Mouse (Mus musculus) embryonic facial prominence, embryonic 14.5 days (tissue): Measurements from ENCODE around the gene Ap1m2. TPM values are rescaled to one million over a fixed set of nuclear protein-coding genes. Genes with fewer than 3 reads are reported as not detected.

Experiments
- ATAC-seq: fragments of 200-750 bp; cut with Nextera tagmentation; 2 replicates; pipeline ENCODE4 v1.8.0; 2017; ENCODE audit warnings: low read depth, moderate number of reproducible peaks, moderate TSS enrichment
- DNase-seq: peaks from one replicate; pipeline ENCODE4 v3.0.0-alpha.2; 2015; ENCODE audit warnings: low spot score
- H3K27ac ChIP-seq: fragments of 300-500 bp; sonication (generic); replicated peaks from 2 replicates; pipeline ENCODE4 v1.5.1; 2014; ENCODE audit warnings: low read depth, mild to moderate bottlenecking, low read length, moderate library complexity
- H3K27me3 ChIP-seq: fragments of 300-500 bp; sonication (generic); replicated peaks from 2 replicates; pipeline ENCODE4 v1.6.1; 2014; ENCODE audit warnings: low read length; ENCODE audit not compliant: control insufficient read depth, insufficient read depth
- H3K36me3 ChIP-seq: fragments of 300-500 bp; sonication (generic); 2 replicates; pipeline ENCODE4 v1.6.1; 2014; ENCODE audit warnings: low read length, mixed read lengths; ENCODE audit not compliant: control insufficient read depth, insufficient read depth
- H3K4me1 ChIP-seq: fragments of 300-500 bp; sonication (generic); 2 replicates; pipeline ENCODE4 v1.6.1; 2014; ENCODE audit warnings: antibody characterized with exemption, low read length; ENCODE audit not compliant: control insufficient read depth, insufficient read depth
- H3K4me2 ChIP-seq: fragments of 300-500 bp; sonication (generic); 2 replicates; pipeline ENCODE4 v1.6.1; 2014; ENCODE audit warnings: low read depth, mild to moderate bottlenecking, low read length, moderate library complexity, mixed read lengths
- H3K4me3 ChIP-seq: fragments of 300-500 bp; sonication (generic); 2 replicates; pipeline ENCODE4 v1.5.1; 2014; ENCODE audit warnings: low read depth, mild to moderate bottlenecking, low read length
- H3K9ac ChIP-seq: fragments of 300-500 bp; sonication (generic); 2 replicates; pipeline ENCODE4 v1.6.1; 2014; ENCODE audit warnings: low read depth, mild to moderate bottlenecking, low read length, moderate library complexity, mixed read lengths
- H3K9me3 ChIP-seq: fragments of 300-500 bp; sonication (generic); 2 replicates; pipeline ENCODE4 v1.6.1; 2016; ENCODE audit warnings: low read length; ENCODE audit not compliant: control insufficient read depth
- WGBS: fragments of 180-500 bp; shearing (Covaris S2); extraction: QIAGEN DNeasy Blood & Tissue Kit; methylation state at CpG from one replicate; pipeline ENCODE4 v1.1.7; 2014; 5-methylcytosine and 5-hydroxymethylcytosine counted together
- polyA plus RNA-seq: library from polyadenylated mRNA; unstranded; fragments of >200 nt; fragmentation: Nextera tagmentation; extraction: Ambion mirVana; gene quantifications from 2 replicates; pipeline ENCODE4 v1.2.1, GENCODE M21; 2014

Gene Ap1m2
- polyA plus RNA-seq, 1 experiment from 2014 or later, result 20.8 TPM

DNA sequence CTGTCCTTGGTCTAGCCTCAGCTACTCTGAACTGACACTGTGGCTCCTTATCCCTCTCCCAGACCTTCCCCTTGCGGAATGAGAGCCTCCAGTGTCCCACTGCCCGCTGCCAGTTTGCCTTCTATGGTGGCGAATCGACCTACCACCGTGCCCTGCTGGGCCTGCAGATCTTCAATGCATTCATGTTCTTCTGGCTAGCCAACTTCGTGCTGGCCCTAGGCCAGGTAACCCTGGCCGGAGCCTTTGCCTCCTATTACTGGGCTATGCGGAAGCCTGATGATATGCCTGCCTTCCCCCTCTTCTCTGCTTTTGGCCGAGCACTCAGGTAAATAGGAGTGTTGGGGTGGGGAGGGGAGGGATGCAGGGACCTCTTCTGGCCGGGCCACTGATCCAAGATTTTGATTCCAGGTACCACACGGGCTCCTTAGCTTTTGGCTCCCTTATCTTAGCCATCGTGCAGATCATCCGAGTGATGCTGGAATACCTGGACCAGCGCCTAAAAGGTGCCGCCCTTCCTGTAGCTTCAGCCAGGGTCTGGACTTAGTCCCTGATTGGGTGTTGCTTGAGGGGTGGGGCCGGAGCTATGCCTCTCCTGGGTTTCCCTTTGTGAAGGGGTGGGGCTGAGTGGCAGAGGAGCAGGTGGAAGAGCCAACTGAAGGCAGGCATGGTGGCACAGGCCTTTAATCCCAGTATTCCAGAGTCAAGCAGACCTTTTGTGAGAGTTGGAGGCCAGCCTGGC, 34.7 kb upstream of the Ap1m2 start:
- 73% methylated on average over 16 of the region's 16 CpGs for WGBS

DNA sequence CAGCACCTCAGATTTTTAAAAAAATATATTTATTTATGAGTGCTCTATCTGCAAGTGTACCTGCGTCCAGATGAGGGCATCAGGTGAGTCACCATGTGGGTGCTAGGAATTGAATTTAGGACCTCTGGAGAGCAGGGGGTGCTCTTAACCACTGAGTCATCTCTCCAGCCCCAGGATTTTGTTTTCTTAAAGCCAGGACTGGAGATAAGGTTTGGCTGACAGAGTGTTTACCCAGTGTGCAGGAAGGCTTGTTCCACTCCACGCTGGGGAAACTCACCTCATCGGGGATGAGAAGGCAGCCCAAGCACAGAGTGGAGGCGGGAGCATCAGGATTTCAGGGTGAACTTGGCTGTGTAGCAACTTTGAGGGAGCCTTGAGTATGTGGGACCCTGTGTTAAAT, 28.3 kb upstream of the Ap1m2 start:
- Histone ChIP-seq H3K4me1 (no peaks in the 10 kb centered on the region; the same call in 1 of the 2 replicates), H3K4me3 (no peak overlapping the region), H3K27ac (no peak overlapping the region), H3K4me2 (no peak overlapping the region), H3K9me3 (no peaks in the 10 kb centered on the region), H3K36me3 (peaks cover 50% of the 10 kb centered on the region), H3K27me3 (no peaks in the 10 kb centered on the region), H3K9ac (no peak overlapping the region)
- 84% methylated on average over 4 of the region's 4 CpGs for WGBS
- DNase-seq (no peak), ATAC-seq (no peak)

More for the DNA sequence above, 34.7 kb upstream of the Ap1m2 start:
- ATAC-seq (no peak; the same call in 1 of the 2 replicates), DNase-seq (no peak)
- no peaks in the 10 kb centered on the region for H3K4me1 ChIP-seq
- no peaks in the 10 kb centered on the region for H3K9me3 ChIP-seq
- H3K4me2 ChIP-seq, result no peak overlapping the region
- no peak overlapping the region for H3K27ac ChIP-seq
- H3K36me3 ChIP-seq, result peaks cover 85% of the 10 kb centered on the region
- H3K27me3 ChIP-seq, result no peaks in the 10 kb centered on the region
- H3K9ac ChIP-seq, result no peak overlapping the region
- no peak overlapping the region for H3K4me3 ChIP-seq

DNA sequence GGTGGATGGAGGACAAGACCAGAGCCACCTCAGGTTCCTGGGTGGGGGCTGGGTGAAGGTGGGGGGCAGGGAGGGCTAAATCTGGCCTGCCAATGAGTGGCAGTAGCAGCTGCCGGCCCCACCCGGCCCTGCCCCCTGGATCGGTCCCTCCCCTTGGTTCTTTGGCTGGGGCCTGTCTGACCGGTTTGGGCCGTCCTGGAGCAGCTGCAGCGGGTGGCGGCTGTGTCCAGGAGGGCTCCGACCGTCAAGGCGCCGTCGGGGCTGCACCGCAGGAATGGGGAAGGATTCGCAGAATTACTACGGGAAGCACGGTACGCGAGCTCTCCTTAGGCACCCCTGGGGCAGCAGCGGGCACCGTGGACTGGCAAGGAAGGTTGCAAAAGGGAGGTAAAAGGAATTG, 25.5 kb upstream of the Ap1m2 start:
- peak overlapping the region; percentile 32 for H3K4me2 ChIP-seq
- 19% methylated on average over 20 of the region's 20 CpGs for WGBS
- DNase-seq, result peak; percentile 78

DNA sequence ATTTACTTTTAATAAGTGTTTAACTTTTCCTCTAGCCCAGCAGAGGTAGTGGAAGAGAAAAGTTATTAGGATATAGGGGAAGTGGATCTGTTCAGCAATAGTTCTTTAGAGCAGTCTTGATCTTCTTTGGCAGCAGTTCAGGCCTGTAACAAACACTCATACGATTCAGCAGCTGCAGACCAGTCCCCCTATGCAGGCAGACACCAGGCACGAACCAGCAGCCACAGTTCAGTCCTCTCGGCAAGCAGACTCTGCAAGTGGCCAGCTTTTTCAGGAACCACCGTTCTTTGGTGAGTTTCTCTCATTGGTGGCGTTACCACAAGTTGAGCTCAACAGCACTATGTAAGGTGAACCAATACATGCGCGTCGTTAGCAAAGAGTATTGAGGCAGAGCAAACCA, 24.4 kb upstream of the Ap1m2 start:
- no peak for ATAC-seq
- peaks cover 23% of the 10 kb centered on the region for H3K36me3 ChIP-seq
- no peak for DNase-seq
- peaks cover 11% of the 10 kb centered on the region for H3K4me1 ChIP-seq
- no peak overlapping the region for H3K27ac ChIP-seq
- H3K4me2 ChIP-seq, result no peak overlapping the region
- no peaks in the 10 kb centered on the region for H3K27me3 ChIP-seq
- H3K9ac ChIP-seq, result no peak overlapping the region
- no peaks in the 10 kb centered on the region for H3K9me3 ChIP-seq
- H3K4me3 ChIP-seq, result no peak overlapping the region
- WGBS, result 80% methylated on average over 8 of the region's 8 CpGs

More for the DNA sequence above, 25.5 kb upstream of the Ap1m2 start:
- H3K4me3 ChIP-seq, result peak overlapping the region; percentile 34
- H3K36me3 ChIP-seq, result peaks cover 35% of the 10 kb centered on the region
- H3K27me3 ChIP-seq, result no peaks in the 10 kb centered on the region
- no peaks in the 10 kb centered on the region for H3K9me3 ChIP-seq
- peak; percentile 92 for ATAC-seq
- peaks cover 6% of the 10 kb centered on the region; the same call in 1 of the 2 replicates for H3K4me1 ChIP-seq
- H3K9ac ChIP-seq, result peak overlapping the region; percentile 58
- peak overlapping the region; percentile 58 for H3K27ac ChIP-seq

DNA sequence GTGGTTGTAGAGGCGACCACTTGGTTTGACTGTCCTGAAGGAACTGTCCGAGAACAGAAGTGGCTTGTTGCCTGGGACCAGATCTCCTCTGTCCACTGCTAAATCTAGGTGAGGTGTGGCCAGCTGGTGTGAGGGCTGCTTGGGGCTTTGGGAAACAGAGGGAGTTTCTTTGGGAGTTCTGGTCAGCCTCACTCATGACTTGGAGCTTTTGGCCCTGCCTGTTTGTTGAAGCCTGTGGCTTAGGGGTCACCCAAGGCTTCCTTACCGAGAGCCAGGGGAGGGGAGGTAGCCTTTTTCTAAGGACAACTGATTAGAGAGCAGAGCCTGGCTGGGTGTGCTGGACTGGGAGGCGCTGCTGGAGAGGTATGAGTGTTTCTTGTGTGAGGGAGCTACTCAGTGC, 23.3 kb upstream of the Ap1m2 start:
- Histone ChIP-seq H3K9me3 (no peaks in the 10 kb centered on the region), H3K4me1 (peaks cover 11% of the 10 kb centered on the region), H3K9ac (no peak overlapping the region), H3K4me3 (no peak overlapping the region), H3K36me3 (peaks cover 18% of the 10 kb centered on the region), H3K27me3 (no peaks in the 10 kb centered on the region), H3K27ac (no peak overlapping the region), H3K4me2 (no peak overlapping the region)
- DNase-seq, result no peak
- ATAC-seq, result no peak
- 81% methylated on average over 4 of the region's 4 CpGs for WGBS

DNA sequence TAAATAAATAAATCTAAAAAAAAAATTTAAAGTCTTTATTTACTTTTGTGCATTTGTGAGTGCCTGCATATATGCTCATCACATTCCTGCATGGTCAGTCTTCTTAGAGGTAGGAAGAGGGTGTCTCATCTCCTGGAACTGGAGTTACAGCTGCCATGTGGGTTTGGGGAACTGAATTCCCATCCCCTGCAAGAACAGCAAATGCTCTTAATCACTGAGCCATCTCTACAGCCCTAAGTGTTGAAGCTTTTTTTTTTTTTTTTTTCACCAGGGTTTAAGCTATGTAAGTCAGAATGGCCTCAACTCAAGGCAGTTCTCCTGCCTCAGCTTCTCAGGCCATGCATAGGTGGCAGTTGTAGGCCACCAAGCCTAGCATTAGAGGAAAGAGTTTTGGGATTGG, 22.6 kb upstream of the Ap1m2 start:
- Histone ChIP-seq H3K27me3 (no peaks in the 10 kb centered on the region), H3K4me2 (no peak overlapping the region), H3K36me3 (peaks cover 12% of the 10 kb centered on the region), H3K9me3 (no peaks in the 10 kb centered on the region), H3K9ac (no peak overlapping the region), H3K4me3 (no peak overlapping the region), H3K27ac (no peak overlapping the region), H3K4me1 (peaks cover 11% of the 10 kb centered on the region)
- ATAC-seq (no peak), DNase-seq (no peak)

DNA sequence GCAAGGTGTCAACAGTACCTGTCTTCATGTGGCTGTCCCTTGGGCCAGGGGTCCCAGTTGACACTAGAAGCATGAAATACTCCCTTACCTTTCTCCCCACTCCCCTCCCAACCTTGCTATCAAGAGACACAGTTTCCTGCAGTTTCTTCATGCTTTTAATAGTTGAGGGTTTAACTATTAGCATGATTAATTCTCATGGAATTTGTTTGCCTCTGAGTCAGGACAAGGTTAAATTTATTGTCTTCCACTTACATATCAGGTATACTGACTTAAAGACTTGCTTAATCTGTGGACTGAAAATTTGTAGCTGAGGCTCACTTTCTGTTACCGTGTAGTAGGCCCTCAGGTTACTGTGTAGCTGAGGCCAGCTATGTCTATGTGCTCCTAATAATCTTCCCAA, 21.4 kb upstream of the Ap1m2 start:
- Histone ChIP-seq H3K36me3 (0 out of 2 replicates have a peak, but pooled peaks cover 3% of the 10 kb centered on the region), H3K4me2 (no peak overlapping the region), H3K4me3 (no peak overlapping the region), H3K9me3 (no peaks in the 10 kb centered on the region), H3K9ac (no peak overlapping the region), H3K27ac (no peak overlapping the region), H3K4me1 (peaks cover 11% of the 10 kb centered on the region), H3K27me3 (no peaks in the 10 kb centered on the region)
- 79% methylated on average over 1 of the region's 1 CpGs for WGBS
- no peak for ATAC-seq
- DNase-seq, result no peak

DNA sequence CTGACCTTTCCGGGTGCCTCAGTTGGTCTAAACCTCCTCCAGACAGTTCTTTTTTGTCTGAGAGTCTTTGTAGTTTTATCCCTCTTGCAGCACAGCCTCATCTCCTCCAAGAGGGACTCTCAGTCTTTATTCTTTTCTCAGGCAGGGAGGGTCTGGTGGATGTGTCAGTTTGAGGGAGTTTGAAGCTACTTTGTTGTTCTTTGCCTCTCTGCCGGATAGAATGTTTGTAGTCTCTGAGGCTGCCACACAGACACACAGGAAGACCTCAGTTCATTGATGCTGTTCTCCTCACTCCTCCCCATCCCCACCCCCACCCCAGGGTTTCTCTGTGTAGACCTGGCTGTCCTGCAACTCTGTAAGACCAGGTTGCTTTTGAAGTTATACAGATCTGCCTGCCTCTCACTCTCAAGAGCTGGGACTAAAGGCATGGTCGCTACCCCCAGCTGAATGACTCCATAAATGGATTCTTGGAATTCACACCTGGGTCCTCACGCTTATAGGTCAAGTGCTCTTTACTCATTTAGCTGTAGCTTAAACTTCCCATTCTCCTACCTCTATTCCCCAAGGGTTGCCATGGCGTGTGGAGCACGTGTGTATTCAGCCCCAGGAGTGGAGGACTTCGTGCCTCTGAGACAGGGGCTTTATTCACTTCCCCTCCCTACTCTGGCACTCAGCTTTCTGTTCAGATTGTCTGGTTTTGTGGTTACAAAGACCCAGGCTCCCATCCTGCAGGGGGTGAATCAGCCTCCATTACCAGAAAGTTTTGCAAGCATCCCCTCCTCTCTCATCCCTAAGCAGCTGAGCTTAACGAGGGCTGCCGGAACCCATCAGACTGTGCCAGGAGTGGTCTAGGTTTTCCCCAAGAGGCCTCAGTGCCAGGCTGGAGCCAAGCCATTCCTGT, 20.3 kb upstream of the Ap1m2 start:
- WGBS, result 19% methylated on average over 9 of the region's 9 CpGs
- ATAC-seq, result 0 out of 2 replicates have a peak, but pooled peaks have one; percentile 13

More for the DNA sequence above, 20.3 kb upstream of the Ap1m2 start:
- Histone ChIP-seq H3K36me3 (no peaks in the 10 kb centered on the region), H3K4me3 (no peak overlapping the region), H3K4me1 (peaks cover 11% of the 10 kb centered on the region), H3K27ac (peak overlapping the region; percentile 40), H3K9me3 (no peaks in the 10 kb centered on the region), H3K27me3 (no peaks in the 10 kb centered on the region), H3K9ac (no peak overlapping the region; the same call in 1 of the 2 replicates), H3K4me2 (no peak overlapping the region)
- no peak for DNase-seq
